Mouse (Mus musculus): Measurements from ENCODE around the gene Clec9a. TPM values are rescaled to one million over a fixed set of nuclear protein-coding genes. Genes with fewer than 3 reads are reported as not detected.

The Clec9a gene
- polyA plus RNA-seq, 1 experiment from 2014 or later, result 0.17 TPM

DNA sequence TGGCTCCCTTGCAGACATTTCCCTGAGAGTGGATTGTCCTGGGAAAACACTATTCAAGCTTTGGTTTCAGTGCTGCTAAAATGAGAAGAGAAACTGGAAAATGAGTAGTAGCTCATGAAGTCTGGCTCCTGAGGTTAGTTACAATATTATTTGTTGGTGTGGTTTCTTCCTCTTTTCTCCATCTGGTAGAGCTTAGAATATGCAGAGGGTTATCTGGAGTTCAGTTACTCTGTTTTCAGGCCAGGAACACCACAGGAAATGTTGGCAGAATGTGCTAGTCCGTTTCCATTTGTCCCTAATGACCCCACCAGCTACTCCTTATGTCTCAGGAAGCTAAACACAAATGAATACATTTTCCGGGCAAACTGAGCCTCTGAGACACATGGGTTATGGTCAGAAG lies 1.3 kb upstream of the Clec9a start:
- Histone ChIP-seq H3K9ac (replicated peaks; ENCODE audit: low read depth, low read length) (no peak overlapping the region), H3K9me3 (ENCODE audit: control insufficient read depth, low read length) (no peaks in the 10 kb centered on the region), H3K36me3 (ENCODE audit: control insufficient read depth, insufficient read depth, low read length) (no peaks in the 10 kb centered on the region), H3K4me1 (ENCODE audit: control insufficient read depth, insufficient read depth, low read length) (no peaks in the 10 kb centered on the region), H3K27ac (ENCODE audit: low read depth, low read length) (no peak overlapping the region), H3K4me2 (ENCODE audit: low read depth, low read length) (no peak overlapping the region), H3K4me3 (ENCODE audit: low read depth, low read length) (no peak overlapping the region), H3K27me3 (ENCODE audit: control insufficient read depth, insufficient read depth, low read length) (no peaks in the 10 kb centered on the region)
- WGBS, result 61% methylated on average over 2 of the region's 2 CpGs
- no peak for ATAC-seq (ENCODE audit: low read depth)

DNA sequence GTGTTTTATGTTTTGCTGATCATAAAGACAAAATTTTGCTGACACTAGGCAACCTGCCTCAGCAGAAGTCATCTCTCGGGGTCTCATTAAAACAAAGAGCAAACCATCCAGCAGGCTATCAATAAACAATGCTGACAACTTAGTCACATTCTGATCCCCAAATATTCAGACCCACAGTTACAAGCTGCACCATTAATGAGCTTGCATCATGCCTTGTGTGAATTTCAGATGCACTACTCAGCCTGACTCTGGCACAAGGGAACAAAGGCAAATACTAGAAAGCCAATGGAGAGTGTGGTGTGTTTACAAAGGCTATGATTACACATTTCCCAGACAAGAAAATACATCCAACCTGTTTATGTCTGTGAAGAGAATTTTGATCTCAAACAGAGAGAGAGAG lies 5.5 kb downstream of the Clec9a start:
- Histone ChIP-seq H3K27ac (ENCODE audit: low read depth, low read length) (no peak overlapping the region), H3K9ac (replicated peaks; ENCODE audit: low read depth, low read length) (no peak overlapping the region), H3K9me3 (ENCODE audit: control insufficient read depth, low read length) (no peaks in the 10 kb centered on the region), H3K36me3 (ENCODE audit: control insufficient read depth, insufficient read depth, low read length) (no peaks in the 10 kb centered on the region), H3K27me3 (ENCODE audit: control insufficient read depth, insufficient read depth, low read length) (no peaks in the 10 kb centered on the region), H3K4me2 (ENCODE audit: low read depth, low read length) (no peak overlapping the region), H3K4me1 (ENCODE audit: control insufficient read depth, insufficient read depth, low read length) (no peaks in the 10 kb centered on the region), H3K4me3 (ENCODE audit: low read depth, low read length) (no peak overlapping the region)
- WGBS, result 83% methylated on average over 1 of the region's 1 CpGs
- ATAC-seq (ENCODE audit: low read depth), result peak; percentile 54

- Histone ChIP-seq H3K9me3 (ENCODE audit: control insufficient read depth, low read length) (no peaks in the 10 kb centered on the region), H3K36me3 (ENCODE audit: control insufficient read depth, insufficient read depth, low read length) (no peaks in the 10 kb centered on the region), H3K27ac (ENCODE audit: low read depth, low read length) (no peak overlapping the region), H3K9ac (replicated peaks; ENCODE audit: low read depth, low read length) (no peak overlapping the region), H3K4me1 (ENCODE audit: control insufficient read depth, insufficient read depth, low read length) (no peaks in the 10 kb centered on the region), H3K27me3 (ENCODE audit: control insufficient read depth, insufficient read depth, low read length) (no peaks in the 10 kb centered on the region), H3K4me2 (ENCODE audit: low read depth, low read length) (no peak overlapping the region), H3K4me3 (ENCODE audit: low read depth, low read length) (no peak overlapping the region)
- no peak for ATAC-seq (ENCODE audit: low read depth)
- WGBS, result 83% methylated on average over 3 of the region's 3 CpGs
Measured at GRCm38 (mm10) chr6:129422311-129422710, 13.6 kb downstream of the Clec9a start.

DNA sequence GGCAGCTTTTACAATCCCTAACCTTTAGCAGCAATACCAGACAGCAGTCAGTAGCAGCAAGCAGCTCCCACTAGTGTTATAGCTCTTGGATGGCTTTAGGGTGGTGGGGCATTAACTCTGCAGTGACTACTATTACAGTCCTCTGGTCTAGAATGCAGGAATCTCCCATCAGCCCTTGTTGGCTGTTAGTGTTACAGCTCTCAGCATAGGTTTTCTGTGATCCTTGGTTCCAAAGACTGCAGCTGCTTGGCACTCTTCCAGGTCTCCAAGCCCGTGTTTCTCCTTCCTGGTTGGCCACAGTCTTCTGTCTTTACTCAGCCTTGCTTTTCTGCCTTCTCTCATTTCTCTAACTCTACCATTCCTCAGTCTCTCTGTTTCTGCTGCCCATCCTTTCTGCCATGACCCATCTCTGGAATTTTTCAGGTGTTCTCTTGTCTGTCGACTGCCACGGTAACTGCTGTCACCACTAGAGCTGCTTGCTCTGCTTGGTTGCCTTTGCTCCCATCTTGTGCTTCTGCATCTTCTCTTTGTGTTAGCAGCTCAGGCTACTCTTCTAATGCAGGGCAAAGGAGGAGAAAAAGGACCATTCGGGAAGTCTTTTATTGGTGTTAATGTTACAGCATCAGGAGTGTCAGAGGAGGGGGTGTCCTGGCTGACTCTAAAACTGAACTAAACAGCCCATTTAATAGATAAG lies 14.5 kb downstream of the Clec9a start:
- ATAC-seq (ENCODE audit: low read depth), result peak; percentile 52; the same call in 1 of the 2 replicates
- Histone ChIP-seq H3K9me3 (ENCODE audit: control insufficient read depth, low read length) (no peaks in the 10 kb centered on the region), H3K4me3 (ENCODE audit: low read depth, low read length) (no peak overlapping the region), H3K36me3 (ENCODE audit: control insufficient read depth, insufficient read depth, low read length) (no peaks in the 10 kb centered on the region), H3K27me3 (ENCODE audit: control insufficient read depth, insufficient read depth, low read length) (no peaks in the 10 kb centered on the region), H3K9ac (replicated peaks; ENCODE audit: low read depth, low read length) (no peak overlapping the region), H3K27ac (ENCODE audit: low read depth, low read length) (no peak overlapping the region), H3K4me2 (ENCODE audit: low read depth, low read length) (no peak overlapping the region), H3K4me1 (ENCODE audit: control insufficient read depth, insufficient read depth, low read length) (no peaks in the 10 kb centered on the region)
- WGBS, result 62% methylated on average over 4 of the region's 4 CpGs

DNA sequence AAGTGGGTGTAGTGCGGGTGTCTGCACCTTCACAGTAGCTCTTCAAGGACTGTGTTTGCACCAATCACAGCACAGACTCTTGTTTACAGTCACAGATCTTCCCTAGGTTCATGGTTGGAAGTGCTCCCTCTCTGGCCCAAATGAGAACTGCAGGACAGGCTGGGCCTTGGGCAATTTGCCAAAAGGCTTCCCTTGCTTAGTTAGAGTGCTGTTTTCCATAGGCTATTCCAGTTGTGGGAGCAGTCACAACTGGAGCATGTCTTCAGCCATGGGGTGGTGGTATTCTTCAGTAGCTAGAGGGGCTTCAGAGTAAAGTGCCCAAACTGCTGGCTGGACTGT lies 15.0 kb downstream of the Clec9a start:
- peak; percentile 86 for ATAC-seq (ENCODE audit: low read depth)
- WGBS, result 8% methylated on average over 1 of the region's 1 CpGs
- H3K27me3 ChIP-seq (ENCODE audit: control insufficient read depth, insufficient read depth, low read length), result no peaks in the 10 kb centered on the region
- no peak overlapping the region for H3K27ac ChIP-seq (ENCODE audit: low read depth, low read length)
- H3K4me1 ChIP-seq (ENCODE audit: control insufficient read depth, insufficient read depth, low read length), result no peaks in the 10 kb centered on the region
- no peak overlapping the region for H3K4me2 ChIP-seq (ENCODE audit: low read depth, low read length)
- H3K9me3 ChIP-seq (ENCODE audit: control insufficient read depth, low read length), result no peaks in the 10 kb centered on the region
- H3K9ac ChIP-seq (replicated peaks; ENCODE audit: low read depth, low read length), result no peak overlapping the region
- no peaks in the 10 kb centered on the region for H3K36me3 ChIP-seq (ENCODE audit: control insufficient read depth, insufficient read depth, low read length)
- H3K4me3 ChIP-seq (ENCODE audit: low read depth, low read length), result no peak overlapping the region

DNA sequence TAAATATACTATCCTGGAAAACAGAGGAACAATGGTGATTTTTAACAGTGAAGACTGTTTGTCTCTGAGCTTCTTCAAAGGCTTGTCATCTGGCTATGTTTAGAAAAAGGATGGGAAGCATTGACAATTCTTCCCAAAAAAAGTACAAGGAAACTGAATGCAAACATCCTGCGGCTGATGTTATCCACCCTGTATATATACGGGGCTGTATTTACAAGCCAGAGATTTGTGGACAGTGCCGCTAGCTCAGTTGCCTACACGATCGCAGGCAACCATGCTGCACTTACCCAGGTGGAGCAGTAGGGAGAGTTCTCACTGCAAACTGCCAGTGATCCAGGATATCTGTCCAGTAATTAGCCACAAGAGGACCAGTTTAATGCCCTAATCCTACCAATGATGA lies 16.6 kb downstream of the Clec9a start:
- Histone ChIP-seq H3K4me1 (ENCODE audit: control insufficient read depth, insufficient read depth, low read length) (no peaks in the 10 kb centered on the region), H3K36me3 (ENCODE audit: control insufficient read depth, insufficient read depth, low read length) (no peaks in the 10 kb centered on the region)

GRCm38 (mm10) chr6:129425812-129426211 lies 17.1 kb downstream of the Clec9a start:
- ATAC-seq (ENCODE audit: low read depth), result no peak
- Histone ChIP-seq H3K27me3 (ENCODE audit: control insufficient read depth, insufficient read depth, low read length) (no peaks in the 10 kb centered on the region), H3K4me2 (ENCODE audit: low read depth, low read length) (no peak overlapping the region), H3K4me1 (ENCODE audit: control insufficient read depth, insufficient read depth, low read length) (no peaks in the 10 kb centered on the region), H3K9me3 (ENCODE audit: control insufficient read depth, low read length) (no peaks in the 10 kb centered on the region), H3K4me3 (ENCODE audit: low read depth, low read length) (no peak overlapping the region), H3K9ac (replicated peaks; ENCODE audit: low read depth, low read length) (no peak overlapping the region), H3K27ac (ENCODE audit: low read depth, low read length) (no peak overlapping the region), H3K36me3 (ENCODE audit: control insufficient read depth, insufficient read depth, low read length) (no peaks in the 10 kb centered on the region)
- 30% methylated on average over 5 of the region's 5 CpGs for WGBS

More for the DNA sequence above, 16.6 kb downstream of the Clec9a start:
- Histone ChIP-seq H3K9ac (replicated peaks; ENCODE audit: low read depth, low read length) (no peak overlapping the region), H3K27me3 (ENCODE audit: control insufficient read depth, insufficient read depth, low read length) (no peaks in the 10 kb centered on the region), H3K27ac (ENCODE audit: low read depth, low read length) (no peak overlapping the region), H3K9me3 (ENCODE audit: control insufficient read depth, low read length) (no peaks in the 10 kb centered on the region), H3K4me2 (ENCODE audit: low read depth, low read length) (no peak overlapping the region), H3K4me3 (ENCODE audit: low read depth, low read length) (no peak overlapping the region)
- no peak for ATAC-seq (ENCODE audit: low read depth)
- WGBS, result 71% methylated on average over 5 of the region's 5 CpGs

GRCm38 (mm10) chr6:129427281-129427680 lies 18.6 kb downstream of the Clec9a start:
- Histone ChIP-seq H3K4me1 (ENCODE audit: control insufficient read depth, insufficient read depth, low read length) (no peaks in the 10 kb centered on the region), H3K27me3 (ENCODE audit: control insufficient read depth, insufficient read depth, low read length) (no peaks in the 10 kb centered on the region), H3K27ac (ENCODE audit: low read depth, low read length) (no peak overlapping the region), H3K9ac (replicated peaks; ENCODE audit: low read depth, low read length) (no peak overlapping the region), H3K9me3 (ENCODE audit: control insufficient read depth, low read length) (no peaks in the 10 kb centered on the region), H3K4me2 (ENCODE audit: low read depth, low read length) (no peak overlapping the region), H3K36me3 (ENCODE audit: control insufficient read depth, insufficient read depth, low read length) (no peaks in the 10 kb centered on the region), H3K4me3 (ENCODE audit: low read depth, low read length) (no peak overlapping the region)
- ATAC-seq (ENCODE audit: low read depth), result no peak
- 85% methylated on average over 4 of the region's 4 CpGs for WGBS

DNA sequence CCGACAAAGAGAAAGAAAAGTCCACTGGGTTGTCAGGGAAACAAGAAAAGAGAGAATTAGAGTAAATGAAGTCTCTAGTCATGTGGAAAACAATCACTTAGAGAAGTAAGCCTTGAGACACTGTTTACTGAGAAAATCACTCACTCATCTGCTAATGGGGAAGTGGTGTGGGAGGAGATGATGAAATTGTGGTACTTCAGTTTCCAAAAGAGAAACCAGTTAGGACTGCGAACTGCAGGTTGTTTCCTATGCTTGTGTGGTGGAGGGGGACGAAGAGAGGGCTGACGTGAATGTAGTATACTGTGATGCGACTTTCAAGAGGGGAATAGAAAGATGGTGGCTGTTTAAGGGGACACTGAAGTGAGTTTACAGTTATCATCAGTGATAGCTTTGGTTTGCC lies 25.6 kb downstream of the Clec9a start:
- WGBS, result 65% methylated on average over 5 of the region's 5 CpGs
- Histone ChIP-seq H3K27me3 (ENCODE audit: control insufficient read depth, insufficient read depth, low read length) (no peaks in the 10 kb centered on the region), H3K4me1 (ENCODE audit: control insufficient read depth, insufficient read depth, low read length) (no peaks in the 10 kb centered on the region), H3K9ac (replicated peaks; ENCODE audit: low read depth, low read length) (no peak overlapping the region), H3K4me3 (ENCODE audit: low read depth, low read length) (no peak overlapping the region), H3K9me3 (ENCODE audit: control insufficient read depth, low read length) (no peaks in the 10 kb centered on the region), H3K36me3 (ENCODE audit: control insufficient read depth, insufficient read depth, low read length) (no peaks in the 10 kb centered on the region), H3K4me2 (ENCODE audit: low read depth, low read length) (no peak overlapping the region), H3K27ac (ENCODE audit: low read depth, low read length) (no peak overlapping the region)
- ATAC-seq (ENCODE audit: low read depth), result no peak
